Mouse (Mus musculus): ENCODE measurements around the gene Tbx2.
A peak's percentile ranks its signal among the peaks of the same experiment; 100 is the strongest.

Tbx2 gene

DNA sequence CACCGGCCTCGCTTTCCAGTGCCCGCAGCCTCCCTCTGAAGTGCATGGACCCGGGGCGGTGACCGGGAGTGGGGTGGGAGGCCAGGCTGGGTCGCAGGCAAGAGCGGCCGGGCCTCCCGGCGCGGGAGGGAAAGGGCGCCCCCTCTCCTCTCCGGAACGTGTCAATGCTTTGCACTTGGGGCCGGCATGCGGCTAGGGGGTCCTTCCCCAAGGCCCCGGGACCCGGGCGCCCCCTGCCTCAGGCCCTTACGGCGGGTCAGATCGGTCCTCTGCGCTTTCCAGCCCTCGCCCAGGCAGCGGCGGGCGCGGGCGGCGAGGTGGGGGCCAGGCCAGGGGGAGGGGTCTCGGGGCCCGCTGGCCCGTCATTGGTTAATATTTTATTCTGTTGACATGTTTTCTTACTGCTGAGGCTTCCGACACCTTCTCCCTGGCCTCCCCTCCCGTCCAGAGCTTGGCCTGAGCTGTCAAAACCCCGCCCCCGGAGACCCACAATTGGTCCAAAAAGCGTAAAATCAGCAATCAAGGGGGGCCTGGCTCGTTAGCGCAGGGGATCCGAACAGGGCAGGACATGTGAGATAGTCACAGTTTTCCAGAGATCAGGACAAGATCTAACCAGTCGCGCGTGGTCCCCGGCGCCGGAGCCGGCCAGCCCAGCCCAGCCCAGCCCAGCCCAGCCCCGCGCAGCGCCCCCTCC, at the start of gene Tbx2:
Tbx2 (plus strand) TSS at position 321 of the 694 bp plus-strand sequence.
- no peak for DNase-seq

DNA sequence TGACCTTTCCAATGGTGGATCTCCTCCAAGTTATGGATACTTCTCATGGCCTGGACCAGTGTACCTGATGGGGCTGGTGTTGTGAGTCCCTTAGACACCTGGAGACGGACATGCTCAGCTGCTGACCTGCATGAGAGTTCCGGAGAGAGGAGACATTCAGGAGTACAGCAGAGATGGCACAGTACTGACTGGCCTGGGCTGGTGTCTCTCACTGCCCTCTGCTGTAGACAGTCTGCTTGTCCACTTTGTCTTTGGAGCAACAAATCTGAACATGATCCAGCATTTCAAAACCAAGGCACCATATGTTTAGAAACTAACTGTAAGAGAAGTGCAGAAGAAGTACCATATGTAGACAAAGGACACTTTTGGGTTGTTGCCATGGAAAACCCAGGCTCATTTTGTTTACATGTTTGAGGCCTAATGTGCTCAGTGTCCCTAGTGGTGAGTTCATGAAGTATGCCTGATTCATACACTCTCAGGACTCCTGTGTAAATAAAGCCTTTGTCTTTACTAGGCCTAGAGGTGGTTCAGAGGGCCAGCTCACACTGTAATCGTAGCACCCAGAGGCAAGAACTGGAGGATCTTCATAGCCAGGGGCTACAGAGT, 46.1 kb upstream of the Tbx2 start:
- peak; percentile 22 for DNase-seq

DNA sequence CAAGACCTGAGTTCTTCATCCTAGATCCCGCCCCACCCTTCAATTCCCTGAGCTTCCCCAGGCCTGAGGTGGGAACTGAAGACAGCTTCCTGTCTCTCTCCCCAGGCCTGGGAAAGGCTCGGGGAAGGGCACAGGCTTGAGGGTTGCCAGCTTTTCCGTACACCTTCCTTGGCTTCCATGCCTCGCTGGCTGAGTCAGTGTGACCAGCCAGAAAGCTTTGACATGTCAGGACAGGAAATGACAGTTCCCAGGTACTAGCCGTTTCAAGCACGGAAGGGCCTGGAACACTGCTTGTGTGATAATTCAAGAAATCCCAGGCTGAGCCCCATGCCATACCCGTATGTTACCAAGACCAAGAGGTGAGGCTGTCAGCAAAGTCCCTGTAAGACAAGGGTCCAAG, 42.6 kb upstream of the Tbx2 start:
- no peak for DNase-seq

DNA sequence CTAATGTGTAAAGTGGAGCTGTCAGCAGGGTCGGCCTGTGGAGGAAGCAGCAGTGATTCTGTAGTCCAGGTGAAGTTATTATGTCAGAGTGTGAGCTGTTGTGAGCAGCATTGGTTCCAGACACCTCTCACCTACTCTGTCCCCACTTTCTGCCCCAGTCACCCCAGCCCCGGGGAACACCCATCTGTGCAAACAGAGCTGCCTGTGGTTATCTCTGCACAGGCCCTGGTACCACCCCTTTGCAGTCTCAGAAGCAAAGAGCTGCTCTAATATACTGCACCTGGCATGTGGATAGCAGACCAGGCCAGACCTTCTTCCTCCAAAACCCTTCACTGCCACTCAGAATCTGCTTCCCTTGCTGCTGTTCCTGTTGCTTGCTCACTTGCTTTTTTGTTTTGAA, 42.1 kb upstream of the Tbx2 start:
- no peak for DNase-seq

DNA sequence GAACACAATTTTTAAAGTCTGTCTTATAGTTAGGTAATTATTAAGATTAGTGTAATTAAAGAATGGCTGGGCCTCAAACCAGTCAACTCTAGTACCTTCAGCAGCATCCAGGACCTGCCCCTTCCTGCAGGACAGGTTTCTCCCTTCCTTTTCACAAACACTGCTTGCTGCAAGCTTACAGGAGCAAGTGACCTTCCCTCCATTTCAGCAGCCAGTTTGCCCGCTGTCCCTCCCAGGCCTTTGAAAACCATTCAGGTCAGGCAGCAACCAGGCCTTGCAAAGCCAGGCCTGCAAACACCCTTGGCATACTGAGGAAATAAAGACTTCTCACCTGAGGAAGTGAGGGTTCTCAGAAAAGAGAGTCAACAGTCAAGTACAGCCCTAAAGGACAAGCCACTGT, 41.1 kb upstream of the Tbx2 start:
- no peak for DNase-seq

DNA sequence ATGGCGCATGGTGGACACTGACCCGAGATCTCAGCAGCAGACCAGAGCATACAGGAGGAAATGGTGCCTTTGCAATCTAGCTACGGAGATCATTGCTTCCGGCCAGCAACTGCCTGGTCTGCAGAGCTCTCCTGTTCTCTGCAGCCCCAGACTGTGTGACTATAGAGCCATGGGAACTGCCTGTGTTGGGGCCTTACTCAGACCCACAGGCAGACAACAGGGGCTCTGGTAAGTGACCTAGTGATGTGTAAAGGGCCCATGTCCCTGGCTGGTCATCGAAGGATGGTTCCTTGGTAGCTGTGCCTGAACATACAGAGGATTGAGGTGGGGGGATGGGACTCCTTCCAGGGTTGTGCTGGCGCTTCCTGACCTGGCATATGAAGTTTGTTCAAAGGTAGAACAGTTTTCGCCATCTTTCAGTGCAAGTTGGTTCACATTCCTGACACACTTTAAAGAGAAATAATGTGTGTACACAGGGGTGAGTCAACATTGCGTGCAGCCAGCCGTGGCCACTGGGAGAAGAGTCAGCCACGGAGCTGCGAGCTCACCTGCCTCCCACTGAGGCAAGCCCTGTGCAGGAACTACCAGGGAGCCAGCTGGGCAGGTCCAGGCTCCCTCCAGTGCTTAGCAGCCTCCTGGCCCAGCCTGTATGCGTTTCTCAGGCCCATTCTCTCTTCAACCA, 39.7 kb upstream of the Tbx2 start:
- DNase-seq, result no peak

DNA sequence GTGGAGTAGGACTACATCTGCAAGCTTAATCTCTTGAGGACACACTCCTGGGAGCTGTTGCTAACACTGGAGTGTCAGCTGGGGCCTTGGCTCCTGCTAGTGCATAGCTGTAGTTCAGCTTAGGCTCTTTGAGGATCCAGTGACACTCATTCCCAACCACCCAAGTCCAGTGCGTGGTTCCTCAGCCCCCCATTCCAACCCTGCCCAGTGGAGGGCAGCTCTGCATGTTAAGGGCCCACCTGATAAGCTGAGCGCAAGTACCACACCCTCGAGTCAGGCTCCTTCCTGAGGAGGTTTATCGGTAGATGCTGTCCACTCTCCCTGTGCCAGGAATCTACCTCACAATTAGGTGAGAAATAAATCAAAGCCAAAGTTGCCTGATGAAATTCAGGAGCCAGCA, 32.9 kb upstream of the Tbx2 start:
- no peak for DNase-seq

DNA sequence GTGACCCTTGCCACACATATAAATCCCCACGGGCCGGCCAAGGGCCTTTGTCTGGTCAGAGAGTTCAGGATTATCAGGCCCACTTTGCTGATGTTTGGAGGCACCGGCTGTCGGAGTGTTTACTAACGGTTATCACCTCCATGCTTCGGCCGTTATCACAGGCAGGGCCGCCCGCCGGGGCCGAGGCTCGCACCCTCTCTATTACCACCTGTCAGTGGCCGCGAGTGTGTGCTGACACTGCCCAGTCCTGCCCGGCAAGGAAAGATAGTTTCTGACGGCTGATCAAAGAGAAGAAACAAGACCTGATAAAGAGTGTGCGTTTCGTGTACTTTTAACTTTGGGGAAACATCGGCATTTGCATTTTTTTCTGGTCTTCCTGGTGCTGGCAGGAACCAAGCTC, 32.5 kb upstream of the Tbx2 start:
- DNase-seq, result no peak

DNA sequence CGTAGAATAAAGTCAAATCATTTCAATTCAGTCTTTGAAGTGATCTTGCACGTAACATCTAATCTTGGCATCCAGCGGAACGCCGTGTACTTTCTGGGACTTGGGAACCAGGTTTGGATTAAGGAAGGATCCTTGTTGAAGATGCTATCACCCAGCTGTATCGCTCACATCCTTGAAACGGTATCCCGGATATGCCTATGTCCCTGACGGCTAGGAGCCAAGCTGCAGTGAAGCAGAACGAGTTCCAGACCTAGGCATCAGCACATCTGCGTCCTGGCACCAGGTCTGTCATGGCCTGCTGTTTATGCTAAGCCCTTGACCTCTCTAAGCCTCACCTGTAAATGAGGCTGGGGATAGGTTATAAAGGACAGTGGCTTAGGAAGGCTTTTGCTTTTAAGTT, 32.0 kb upstream of the Tbx2 start:
- no peak for DNase-seq

DNA sequence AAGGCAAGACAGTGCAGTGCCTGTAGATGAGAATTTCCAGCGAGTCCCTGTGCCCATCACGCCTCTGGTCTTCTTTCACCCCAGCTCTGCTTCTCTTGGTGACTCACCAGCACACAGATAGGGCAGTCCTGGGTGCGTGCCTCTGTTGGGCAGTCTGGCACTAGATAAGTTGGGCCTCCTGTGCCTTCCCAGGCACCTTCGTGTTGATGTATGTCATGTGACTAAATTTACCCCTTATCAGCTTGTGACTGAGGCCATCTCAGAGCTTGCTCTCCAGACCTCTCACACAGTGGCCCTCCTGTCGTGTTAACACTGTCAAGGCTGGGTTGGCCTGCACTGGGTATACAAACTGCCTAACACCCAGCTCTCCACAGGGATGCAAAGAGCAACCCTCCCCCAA, 28.3 kb upstream of the Tbx2 start:
- no peak for DNase-seq

DNA sequence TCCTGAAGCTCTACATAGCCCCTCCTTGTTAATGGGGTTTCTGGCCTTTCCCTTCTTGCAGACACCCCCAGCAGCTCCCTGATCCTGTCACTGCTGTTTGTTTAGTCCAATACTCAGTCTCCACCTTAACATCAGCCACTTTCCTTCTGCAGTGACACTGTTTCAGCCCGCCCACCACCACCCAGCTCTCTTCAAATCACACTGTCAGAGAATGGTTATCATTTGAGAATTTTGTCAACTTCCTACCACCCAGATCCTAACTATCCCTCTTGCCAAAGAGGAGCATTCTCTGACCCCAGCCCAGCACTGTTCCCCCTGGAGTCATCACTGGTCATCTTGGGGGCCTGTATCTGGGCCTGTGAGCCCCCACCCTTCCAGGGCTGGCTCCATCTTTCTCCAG, 26.6 kb upstream of the Tbx2 start:
- DNase-seq, result no peak

DNA sequence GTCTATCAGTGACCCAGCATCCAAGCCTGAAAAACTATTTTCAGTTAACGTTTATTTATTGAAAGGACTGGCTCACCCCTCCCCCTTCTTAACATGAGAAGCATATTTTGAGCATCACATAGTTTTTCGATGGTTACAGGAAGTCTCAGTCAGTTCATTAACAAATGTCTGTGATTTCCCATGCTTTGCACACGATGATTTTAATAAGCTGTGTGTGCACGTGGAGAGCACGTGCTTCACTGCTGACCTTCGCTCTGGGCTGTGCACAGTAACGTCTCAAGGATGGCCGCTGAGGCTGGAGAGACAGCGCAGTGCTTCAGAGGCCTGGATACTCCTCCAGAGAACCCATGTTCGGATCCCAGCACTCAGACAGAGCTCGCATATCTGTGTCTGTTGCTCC, 25.0 kb upstream of the Tbx2 start:
- DNase-seq, result no peak

DNA sequence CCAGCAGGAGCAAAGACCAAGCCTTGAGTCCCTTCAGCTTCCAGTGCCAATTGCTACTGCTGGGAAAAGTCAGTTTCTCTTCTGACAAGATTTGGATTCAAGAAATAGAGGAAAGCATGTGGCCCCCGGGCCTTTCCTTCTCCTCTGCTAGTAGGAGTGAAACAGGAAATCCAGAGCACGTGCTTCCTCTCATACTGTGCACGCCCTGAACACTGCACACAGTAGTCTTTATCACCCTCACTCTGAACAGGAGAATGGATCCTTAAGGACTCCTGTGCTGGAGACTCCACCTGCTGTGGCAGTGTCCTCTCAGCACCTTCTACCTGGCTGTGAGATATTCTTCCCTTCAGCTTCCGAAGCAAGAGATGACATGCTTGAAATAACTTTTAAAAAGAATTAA, 21.1 kb upstream of the Tbx2 start:
- DNase-seq, result no peak

DNA sequence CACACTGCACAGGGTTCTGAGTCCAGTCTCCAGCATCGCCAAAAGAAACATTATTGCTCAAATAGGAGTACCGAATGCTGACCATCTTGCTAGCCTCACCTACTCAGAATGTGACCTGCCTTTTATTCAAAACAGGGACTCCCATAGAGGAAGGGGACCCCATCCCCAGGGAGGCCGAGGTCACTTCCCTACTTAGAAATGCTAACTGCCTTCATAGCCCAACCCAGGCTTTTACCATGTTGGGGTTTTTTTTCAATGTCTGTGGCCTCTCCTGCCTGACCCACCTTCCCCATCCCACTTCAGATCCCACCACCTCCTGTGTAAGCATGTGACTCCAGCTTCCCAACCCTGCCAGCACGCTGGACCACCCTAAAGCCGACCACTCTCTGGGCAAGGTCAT, 20.7 kb upstream of the Tbx2 start:
- no peak for DNase-seq

DNA sequence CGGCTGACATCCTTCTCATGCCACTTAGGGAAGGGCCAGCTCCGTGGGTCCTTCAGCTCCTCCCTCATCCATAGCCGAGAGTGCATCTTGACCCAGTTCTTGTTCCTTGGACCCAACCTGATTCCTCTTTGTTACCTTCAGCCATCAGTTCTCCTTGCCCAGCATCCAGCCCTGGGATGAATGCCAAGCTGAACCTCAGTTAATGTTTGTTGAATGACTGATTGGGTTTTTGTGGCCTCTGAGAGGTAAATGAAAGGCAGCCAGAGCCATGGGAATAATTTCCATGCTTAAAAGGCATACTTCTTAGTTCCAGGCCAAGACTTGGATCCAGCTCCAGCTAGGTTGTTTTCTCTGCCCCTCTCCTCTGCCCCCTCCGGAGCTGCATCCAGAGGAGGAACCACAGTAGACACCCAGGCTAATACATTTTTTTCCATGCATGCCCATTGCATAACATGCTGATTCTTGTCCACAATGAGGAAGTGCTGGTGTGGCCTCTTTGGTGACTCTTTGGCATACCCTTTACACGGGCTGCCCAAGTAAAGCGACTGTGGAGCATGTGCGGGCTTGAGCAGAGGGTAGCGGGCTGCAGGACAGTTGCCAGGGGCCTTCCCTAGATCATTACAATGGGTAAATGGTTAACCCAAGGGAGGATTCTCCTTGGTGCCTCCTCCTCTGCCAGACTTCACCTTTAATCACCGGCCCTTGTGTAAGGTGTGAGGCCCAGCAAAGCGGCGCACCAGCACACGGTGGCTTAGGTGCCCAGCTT, 20.0 kb upstream of the Tbx2 start:
- DNase-seq, result no peak

DNA sequence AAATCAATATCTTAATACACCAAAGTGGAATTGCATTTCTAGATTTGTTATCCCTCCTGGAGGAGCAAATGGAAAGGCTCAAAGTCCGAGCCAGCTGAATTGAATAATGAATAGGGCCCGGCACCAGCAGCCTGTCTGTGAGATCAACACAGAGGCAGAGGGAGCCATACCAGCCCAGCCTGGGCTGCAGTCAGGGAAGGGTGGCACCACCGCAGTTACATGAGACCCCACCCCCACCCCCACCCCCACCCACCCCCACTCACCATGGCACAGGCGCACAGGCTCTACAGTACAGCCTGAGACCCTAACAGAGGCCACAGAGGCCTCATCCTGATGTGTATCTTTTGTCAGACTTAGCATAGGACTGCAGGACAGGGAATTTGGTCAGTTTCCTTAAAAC, 17.7 kb upstream of the Tbx2 start:
- no peak for DNase-seq

DNA sequence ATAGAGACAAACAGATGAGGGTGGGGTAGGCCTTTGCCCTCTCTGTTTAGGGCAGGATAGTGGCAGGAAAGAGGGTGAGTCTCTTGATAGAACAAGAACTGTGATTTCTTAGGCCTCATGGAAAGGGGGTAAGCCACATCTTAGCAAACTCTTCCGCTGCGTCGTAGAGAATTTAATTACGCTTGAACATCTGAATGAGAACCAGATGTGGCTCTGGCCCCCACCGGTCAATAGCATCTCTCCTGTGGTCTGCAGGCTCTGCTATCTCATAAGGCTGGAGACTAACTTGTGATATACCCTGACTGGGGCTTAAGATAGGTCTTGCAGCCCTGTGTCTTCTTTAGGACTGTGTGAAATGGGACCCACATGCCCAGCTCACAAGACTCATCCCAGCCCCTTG, 15.9 kb upstream of the Tbx2 start:
- DNase-seq, result no peak

DNA sequence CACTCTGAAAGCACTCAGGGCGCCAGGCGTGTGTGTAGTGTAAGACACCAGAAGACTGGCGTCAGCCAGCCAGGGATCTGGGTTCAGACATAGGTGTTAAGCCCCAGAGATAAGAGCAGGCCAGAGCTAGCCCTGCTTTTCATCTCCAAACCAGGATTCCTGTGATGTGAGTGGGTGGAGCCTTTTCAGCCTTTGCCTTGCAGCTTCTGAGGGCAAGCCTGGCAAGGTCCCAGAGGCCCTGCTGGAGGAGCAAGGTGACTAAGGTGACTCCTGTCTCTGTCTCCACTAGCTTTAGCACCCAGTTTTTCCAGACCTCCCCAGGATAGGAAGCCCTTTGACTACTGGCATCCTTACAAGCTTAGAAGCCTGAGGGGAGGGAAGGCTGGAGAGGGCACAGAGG, 13.9 kb upstream of the Tbx2 start:
- no peak for DNase-seq

DNA sequence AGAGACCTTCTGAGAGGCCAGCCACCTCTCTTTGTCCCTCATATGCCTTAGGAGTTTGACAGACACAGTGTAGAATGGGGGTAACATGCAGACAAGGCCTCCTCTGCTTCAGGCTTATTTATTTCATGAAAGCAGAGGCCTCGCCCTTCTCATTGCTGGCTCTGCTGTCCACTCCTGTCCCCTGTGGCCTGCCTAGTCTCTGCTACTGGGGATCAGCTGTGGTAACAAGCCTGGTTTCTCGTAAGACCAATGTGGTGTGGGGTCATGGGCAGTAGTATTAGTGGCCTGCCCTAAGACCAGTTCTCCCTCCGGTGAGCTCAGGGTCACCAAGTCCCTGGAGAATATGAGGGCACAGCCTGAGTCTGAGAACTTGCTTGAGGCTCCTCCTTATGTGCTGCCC, 11.4 kb upstream of the Tbx2 start:
- no peak for DNase-seq

DNA sequence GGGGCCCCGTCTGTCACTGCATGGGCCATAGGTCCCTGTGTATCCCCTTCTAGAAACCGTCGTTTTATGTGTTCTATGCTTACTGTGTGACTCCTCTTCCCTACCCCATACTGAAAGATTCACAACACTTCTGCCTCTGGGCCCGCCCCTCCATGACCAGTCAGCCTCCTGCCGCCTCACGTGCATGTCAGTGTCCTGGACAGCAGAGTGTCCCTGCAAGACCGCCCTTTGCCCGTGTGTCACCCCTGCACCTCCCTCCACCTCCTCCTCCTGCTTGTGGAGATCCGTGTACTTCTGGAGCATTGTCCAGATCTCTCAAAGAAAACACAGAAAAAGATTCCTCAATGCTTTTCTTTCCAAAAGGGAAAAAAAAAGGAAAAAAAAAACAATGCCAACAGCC, 10.7 kb upstream of the Tbx2 start:
- no peak for DNase-seq

DNA sequence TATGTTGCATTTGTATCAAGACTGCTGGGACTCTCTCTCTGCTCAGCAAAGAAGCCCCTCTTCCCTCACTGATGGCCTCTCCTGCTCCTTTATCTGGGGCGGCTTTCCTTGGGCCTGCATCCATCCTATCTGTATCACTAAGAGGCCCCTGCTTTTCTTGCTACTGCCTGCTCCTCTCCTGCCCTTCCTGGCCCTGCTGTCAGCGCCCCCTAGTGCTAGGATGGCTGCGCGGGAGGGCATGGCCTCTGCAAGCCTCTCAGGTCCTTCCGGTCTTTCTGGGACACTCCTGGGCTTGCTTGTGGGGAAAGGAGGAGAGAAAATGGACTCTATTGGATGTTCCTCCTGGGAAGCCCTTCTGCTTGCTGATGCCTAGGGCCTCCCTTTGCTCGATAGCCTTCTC, 9.2 kb upstream of the Tbx2 start:
- DNase-seq, result peak; percentile 37

DNA sequence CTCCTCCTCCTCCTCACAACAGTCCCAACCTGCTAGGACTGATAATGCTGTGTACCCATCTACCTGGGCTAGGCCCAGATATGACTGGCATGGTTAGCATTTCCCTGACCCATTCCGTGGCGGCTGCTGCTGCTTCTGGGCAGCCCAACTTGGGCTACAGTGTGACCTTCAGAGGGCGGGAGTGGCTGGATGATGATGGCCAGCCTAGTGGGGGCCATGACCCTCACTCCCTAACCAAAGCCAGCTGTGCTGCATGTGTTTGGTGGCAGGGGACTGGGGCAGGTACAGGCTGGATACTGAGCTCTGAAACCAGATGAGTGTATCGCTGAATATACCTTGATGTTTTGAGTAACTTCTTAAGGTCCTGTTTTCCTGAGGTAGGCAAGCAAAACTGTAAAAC, 8.6 kb upstream of the Tbx2 start:
- no peak for DNase-seq

DNA sequence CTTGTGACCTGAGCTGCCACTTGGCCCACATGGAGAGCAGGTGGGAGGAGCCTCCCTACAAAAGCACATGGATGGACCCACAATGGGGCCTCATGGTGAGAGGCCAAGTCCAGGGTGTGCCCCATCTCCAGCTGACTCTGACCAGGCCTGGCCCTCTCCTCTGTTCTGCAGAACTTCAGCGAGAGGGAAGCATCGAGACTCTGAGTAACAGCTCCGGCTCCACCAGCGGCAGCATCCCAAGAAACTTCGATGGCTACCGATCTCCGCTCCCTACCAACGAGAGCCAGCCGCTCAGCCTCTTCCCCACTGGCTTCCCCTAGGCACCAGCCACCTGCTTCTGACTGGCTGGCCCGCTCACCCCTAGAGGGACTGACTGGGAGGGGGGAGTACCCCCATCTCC, 7.3 kb upstream of the Tbx2 start:
- no peak for DNase-seq

DNA sequence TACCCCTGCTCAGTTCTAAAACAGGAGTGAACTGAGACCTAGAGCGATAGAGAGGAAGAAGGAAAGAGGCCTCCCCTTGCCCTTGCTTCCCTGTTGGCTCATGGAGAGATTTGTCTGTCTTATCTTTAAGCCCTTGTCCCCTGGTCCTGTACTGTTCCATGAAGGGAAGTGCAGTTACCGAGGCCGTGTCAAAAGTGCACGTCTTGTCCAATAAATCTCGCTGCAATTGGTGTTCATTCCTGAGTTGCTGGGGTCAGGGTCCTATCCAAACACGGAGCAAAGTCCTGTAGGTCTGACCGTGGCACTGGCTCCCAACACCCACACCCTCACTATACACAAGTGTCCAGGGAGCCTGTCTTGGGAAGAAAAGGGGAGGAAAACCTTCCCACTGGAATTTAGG, 6.5 kb upstream of the Tbx2 start:
- no peak for DNase-seq
